Mouse (Mus musculus): ENCODE results near the gene Arf3. TPM values are rescaled to one million over a fixed set of nuclear protein-coding genes. Genes with fewer than 3 reads are reported as not detected.
"Not testable (repeated sequence)": the region's sequence is repeated elsewhere in the genome, so short reads cannot be mapped to it uniquely, and the experiment has no call there.

The Arf3 gene
- total RNA-seq, 2 experiments from 2014 or later: 22.1 to 23.2 TPM

DNA sequence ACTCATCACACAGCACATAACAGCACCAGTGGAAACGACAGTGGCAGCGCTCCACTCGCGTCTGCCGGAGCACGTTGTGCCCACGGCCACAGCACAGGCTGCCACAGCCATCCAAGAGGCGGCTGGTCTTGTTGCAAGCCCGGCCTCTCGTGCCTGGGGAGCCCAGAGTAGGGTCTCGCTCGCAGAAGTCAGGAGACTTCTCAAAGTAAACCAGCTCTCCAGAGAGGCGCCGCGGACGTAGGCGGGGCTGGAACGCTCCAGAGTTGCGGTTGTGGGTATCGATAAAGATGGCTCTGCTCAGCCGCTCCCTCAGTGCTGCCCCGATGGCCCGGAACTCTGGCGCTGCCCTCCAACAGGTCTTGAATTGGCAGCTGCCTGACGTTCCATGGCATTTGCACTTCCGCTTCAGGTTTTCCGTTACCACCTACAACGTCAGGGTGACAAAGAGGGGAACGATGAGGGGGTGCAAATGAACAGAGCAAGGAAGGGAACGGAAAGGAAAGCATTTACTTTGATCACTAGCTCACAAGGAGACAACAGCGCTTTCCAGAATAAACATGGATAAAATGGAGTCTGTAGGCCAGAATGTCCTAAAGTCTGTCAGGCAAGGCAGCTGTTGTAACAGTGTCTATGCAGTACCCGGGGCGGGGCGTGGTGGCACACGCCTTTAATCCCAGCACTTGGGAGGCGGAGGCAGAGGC lies 9.6 kb upstream of the Arf3 start:
- ATAC-seq (replicated peaks; ENCODE audit: low FRiP score, low TSS enrichment, poor library complexity, severe bottlenecking): peak; percentile 84

GRCm38 (mm10) chr15:98771813-98772425 lies 8.9 kb upstream of the Arf3 start:
- ATAC-seq (replicated peaks; ENCODE audit: low FRiP score, low TSS enrichment, poor library complexity, severe bottlenecking): no peak

GRCm38 (mm10) chr15:98768259-98768658 lies 5.2 kb upstream of the Arf3 start:
- no peak for ATAC-seq (replicated peaks; ENCODE audit: low FRiP score, low TSS enrichment, poor library complexity, severe bottlenecking)

DNA sequence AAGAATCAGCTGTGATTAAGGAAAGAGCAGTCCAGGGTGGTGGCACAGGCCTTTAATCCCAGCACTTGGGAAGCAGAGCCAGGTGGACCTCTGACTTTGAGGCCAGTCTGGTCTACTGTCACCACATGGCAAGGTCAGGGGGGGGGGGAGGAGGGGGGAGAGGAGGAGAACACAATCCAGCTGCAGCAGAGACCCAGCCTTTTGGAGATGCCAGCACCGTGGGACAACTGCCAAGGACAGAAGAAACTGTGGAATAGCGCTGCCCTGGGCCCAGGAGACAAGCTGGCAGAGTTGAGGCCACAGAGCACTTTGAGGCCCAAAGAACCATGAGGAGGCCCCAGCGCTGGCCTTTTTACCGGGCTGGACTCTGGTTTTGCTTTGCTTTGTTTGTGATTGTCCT lies 2.9 kb upstream of the Arf3 start:
- ATAC-seq (replicated peaks; ENCODE audit: low FRiP score, low TSS enrichment, poor library complexity, severe bottlenecking): no peak

DNA sequence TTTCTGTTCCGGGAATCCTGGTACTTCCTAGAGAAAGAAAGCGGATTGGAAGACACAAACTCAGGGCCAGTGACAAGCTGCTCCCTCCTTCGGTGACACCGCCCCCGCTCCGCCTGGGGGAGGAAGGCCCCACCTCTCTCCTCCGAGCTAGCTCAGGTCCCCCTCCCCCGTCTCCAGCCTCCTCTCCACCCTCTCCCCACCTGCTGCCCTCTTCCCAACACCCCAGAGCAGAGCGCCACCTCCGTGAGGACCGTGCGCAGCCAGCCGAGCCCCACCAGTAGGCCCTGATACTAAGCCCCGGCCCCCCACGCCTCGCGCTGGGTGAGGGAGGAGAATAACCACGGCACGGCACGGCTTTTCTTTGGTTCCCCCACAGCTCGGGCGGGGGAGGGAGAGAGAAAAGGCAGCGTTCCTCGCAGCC lies 803 bp downstream of the Arf3 start:
- ATAC-seq (replicated peaks; ENCODE audit: low FRiP score, low TSS enrichment, poor library complexity, severe bottlenecking): peak; percentile 63

- ATAC-seq (replicated peaks; ENCODE audit: low FRiP score, low TSS enrichment, poor library complexity, severe bottlenecking): no peak
Measured at GRCm38 (mm10) chr15:98754125-98754524, 8.9 kb downstream of the Arf3 start.

DNA sequence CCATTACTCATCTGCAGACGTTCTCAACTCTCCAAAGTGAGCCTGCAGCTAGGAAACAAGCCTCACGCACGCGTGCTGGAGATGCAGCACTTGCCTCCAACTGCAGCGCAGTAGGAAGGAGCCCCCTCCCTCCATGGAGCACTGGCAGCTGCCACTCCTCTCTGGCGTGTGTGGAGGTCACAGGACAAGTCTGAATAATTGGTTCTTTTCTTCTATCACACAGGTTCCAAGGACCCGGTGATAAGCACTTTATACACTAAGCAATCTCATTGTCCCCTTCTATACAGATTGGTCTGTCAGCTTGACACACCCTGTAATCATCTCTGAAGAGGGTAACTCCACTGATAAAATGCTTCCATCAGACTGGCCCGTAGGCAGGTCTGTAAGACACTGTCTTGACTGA lies 10.0 kb downstream of the Arf3 start:
- peak; percentile 75 for ATAC-seq (replicated peaks; ENCODE audit: low FRiP score, low TSS enrichment, poor library complexity, severe bottlenecking)

- ATAC-seq (replicated peaks; ENCODE audit: low FRiP score, low TSS enrichment, poor library complexity, severe bottlenecking): no peak
Measured at GRCm38 (mm10) chr15:98749093-98749492, 13.9 kb downstream of the Arf3 start.

DNA sequence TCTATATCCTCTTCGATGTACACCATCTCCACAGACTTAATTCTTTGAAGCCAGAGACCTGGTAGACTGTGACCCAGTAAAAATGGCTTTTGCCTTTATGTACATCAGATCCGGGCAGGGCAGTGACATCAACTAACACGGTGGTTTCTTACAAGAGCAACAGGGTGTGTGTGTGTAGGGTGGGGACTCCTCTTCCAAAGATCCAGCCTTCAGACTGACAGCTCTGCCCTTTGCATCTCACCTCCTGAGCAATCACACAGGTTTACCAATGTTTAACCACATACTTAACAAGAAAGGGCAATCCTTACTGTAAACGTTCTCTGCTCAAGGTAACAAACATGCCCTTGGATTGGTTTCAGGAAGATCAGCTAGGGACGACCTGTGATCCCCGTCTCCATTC lies 15.7 kb downstream of the Arf3 start:
- no peak for ATAC-seq (replicated peaks; ENCODE audit: low FRiP score, low TSS enrichment, poor library complexity, severe bottlenecking)

DNA sequence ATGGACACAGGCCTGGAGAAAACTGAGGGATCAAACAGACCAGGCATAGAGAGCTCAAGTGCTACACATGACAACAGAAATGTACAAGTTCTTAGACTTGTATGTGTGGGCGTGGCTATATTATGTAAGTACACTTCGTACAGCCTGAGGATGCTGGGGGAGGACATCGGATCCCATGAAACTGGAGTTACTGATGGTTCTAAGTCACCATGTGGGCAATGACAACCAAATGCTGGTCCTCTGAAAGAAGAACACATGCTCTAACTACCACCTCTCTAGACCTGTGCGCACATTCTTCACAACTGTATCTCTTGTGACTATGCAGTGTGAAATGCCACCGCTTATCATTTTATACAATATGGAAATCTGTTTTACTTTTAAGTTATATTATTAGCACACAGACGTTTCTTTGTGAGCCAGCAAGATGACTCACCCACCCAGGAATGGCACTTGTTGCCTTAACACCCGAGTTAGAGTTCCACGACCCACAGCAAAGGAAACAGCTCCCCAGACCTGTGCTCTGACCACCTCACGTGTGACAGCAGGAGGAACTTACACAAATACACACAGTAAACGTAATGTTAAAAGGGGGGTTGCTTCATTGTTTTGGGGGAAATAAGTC lies 16.6 kb downstream of the Arf3 start:
- no peak for ATAC-seq (replicated peaks; ENCODE audit: low FRiP score, low TSS enrichment, poor library complexity, severe bottlenecking)

GRCm38 (mm10) chr15:98743863-98744262 lies 19.2 kb downstream of the Arf3 start:
- ATAC-seq (replicated peaks; ENCODE audit: low FRiP score, low TSS enrichment, poor library complexity, severe bottlenecking): not testable (repeated sequence)

DNA sequence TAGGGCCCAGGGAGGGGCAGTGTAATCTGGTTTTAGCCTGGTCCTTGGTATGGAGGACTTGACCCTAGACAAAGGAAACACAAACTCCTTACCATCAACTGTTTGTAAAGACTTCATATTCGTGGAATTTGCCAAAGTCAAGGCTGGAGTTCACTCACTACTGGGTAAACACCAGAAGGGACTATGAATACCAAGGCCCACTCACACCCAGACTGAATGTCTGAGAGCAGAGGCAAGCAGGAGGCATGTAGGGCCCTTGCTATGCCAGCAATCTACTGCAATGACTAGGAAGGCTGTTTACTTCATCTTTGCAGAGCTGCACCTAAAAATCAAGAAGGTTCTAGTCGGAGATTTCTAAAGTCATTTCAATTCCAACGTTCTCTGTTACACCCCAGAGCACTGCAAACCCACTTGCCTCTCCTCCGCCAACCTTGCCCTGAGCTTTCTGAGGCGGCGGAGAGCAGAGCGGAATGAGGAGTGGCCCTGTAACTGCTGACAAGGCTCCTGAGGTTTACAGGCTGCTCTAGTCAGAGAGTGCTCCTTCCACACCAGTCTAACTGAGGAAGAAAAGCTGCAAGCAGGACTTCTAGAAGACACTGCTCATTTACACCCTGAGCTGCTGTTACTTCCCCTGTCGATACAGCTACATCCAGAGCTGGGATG lies 20.1 kb downstream of the Arf3 start:
- no peak for ATAC-seq (replicated peaks; ENCODE audit: low FRiP score, low TSS enrichment, poor library complexity, severe bottlenecking)

- no peak for ATAC-seq (replicated peaks; ENCODE audit: low FRiP score, low TSS enrichment, poor library complexity, severe bottlenecking)
Measured at GRCm38 (mm10) chr15:98740219-98740618, 22.8 kb downstream of the Arf3 start.

- peak; percentile 60 for ATAC-seq (replicated peaks; ENCODE audit: low FRiP score, low TSS enrichment, poor library complexity, severe bottlenecking)
Measured at GRCm38 (mm10) chr15:98738796-98739195, 24.2 kb downstream of the Arf3 start.

DNA sequence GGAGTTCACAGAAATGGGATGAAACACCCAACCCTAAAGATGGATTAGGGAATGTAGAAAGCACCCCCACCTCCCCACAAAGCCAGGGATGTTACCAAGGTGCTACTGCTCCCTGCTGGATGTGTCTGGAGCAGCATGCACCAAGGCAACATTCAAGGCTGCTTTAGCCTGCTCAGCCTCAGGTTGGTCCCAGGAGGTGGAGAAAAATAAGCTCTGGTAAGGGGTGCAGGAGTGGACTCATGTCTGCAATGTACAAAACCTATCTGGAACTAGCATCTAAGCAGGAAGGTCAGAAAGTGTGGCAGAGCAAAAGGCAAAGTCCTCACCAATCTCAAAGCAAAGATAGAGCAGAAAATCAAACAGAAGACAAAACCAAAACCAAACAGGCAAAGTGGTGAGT lies 25.1 kb downstream of the Arf3 start:
- 0 out of 2 replicates have a peak, but pooled peaks have one; percentile 35 for ATAC-seq (replicated peaks; ENCODE audit: low FRiP score, low TSS enrichment, poor library complexity, severe bottlenecking)

DNA sequence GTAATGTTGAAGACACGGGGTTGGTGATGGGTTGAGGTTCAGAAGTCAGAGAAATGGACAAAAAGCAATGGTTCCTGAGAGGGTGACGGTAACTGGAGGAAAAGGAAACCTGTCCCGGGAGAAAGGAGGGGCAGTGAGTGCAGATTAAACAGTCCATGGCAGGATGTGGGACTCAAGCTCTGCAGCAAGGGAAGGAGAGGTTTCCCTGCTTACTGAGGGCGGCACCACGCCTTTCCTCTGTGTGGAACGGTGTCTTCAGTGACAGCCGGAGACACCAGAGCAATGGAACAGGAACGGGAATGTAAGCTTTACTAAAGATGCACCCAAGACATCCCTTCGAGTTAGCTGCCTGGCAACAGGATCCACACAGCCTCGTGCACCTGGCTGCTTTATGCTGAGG lies 26.5 kb downstream of the Arf3 start:
- ATAC-seq (replicated peaks; ENCODE audit: low FRiP score, low TSS enrichment, poor library complexity, severe bottlenecking): no peak

- no peak for ATAC-seq (replicated peaks; ENCODE audit: low FRiP score, low TSS enrichment, poor library complexity, severe bottlenecking)
Measured at GRCm38 (mm10) chr15:98733976-98734566, 28.9 kb downstream of the Arf3 start.

DNA sequence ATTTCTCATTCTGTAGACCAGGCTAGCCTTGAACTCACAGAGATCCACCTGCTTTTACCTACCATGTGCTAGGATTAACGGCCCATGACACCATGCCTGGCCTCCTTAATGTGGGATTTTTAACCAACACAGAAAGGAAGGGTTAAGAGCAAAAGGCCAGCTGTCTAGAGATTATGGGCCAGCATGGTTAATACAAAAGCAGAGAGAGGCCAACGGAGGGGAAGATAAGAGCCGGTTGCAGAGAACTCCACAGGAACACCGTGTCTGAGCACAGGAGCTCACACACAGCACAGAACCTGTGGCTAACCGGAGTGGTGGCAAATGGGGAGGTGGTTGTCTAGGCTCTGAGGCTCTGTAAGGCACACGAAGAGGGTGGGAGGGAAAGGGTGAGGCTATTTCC lies 29.6 kb downstream of the Arf3 start:
- ATAC-seq (replicated peaks; ENCODE audit: low FRiP score, low TSS enrichment, poor library complexity, severe bottlenecking): peak; percentile 52

DNA sequence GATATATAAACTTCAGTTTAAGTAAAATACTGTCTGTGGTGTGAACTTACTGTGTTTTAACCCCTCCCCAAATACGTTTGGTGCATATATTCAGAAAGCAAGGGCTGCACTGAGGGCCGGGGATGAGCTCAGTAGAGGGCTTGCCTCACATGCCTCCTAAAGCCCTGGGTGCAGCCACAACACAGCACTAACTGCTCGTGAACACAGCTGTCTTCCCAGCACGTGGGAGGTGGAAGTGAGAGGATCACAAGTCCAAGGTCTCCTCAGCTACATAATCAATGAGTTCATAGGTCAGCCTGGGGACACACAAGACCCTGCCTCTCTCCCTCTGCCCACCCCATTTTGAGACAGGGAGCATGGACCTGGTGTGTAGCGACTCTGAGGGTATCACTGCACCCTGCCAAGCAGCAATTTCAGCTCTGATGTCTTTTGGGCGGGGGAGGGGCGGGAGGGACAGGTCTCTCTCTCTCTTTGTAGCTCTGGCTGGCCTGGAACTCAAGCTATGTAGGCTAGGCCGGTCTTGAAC lies 30.9 kb downstream of the Arf3 start:
- no peak for ATAC-seq (replicated peaks; ENCODE audit: low FRiP score, low TSS enrichment, poor library complexity, severe bottlenecking)

GRCm38 (mm10) chr15:98730790-98731189 lies 32.2 kb downstream of the Arf3 start:
- no peak for ATAC-seq (replicated peaks; ENCODE audit: low FRiP score, low TSS enrichment, poor library complexity, severe bottlenecking)

Measured in megakaryocyte-erythroid progenitor cell, adult 5-6 weeks (primary cell).